Mouse (Mus musculus) thymus, adult 2 months (tissue): Measurements from ENCODE around the gene Zfp119b.

Experiments used
- CTCF ChIP-seq: fragments of 200-500 bp; IDR thresholded peaks from 2 replicates; pipeline ENCODE4 v1.5.1; 2012; ENCODE audit warnings: mild to moderate bottlenecking, control low read depth, low read length, moderate library complexity, borderline replicate concordance; ENCODE audit not compliant: control insufficient read depth, poor library complexity, insufficient read depth; ENCODE audit errors: extremely low read depth
- POLR2A ChIP-seq: fragments of 200-500 bp; IDR thresholded peaks from 2 replicates; pipeline ENCODE4 v1.6.1; 2012; ENCODE audit warnings: mild to moderate bottlenecking, low read length, control low read depth, moderate library complexity; ENCODE audit not compliant: control insufficient read depth, poor library complexity, insufficient read depth; ENCODE audit errors: extremely low read depth

DNA sequence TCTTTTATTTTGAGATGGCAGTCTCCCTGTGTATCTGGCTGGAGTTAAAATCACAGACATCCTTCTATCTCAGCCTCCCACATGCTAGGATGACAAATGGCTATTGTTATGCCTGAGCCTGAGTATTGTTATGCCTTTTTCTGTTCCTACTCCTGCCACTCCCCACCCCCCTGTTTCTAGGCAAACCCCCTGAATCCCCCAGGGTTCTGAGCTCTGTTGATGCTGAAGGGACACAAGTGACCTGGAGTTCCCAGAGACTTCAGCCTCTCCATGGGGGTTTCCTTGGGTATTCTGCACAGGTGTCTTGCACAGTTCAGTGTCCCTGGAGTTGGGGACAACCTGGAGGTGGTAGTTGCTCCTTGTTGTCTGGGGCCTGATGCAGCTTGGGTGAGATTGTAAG, 2.7 kb upstream of the Zfp119b start:
- no peak for TF ChIP-seq CTCF
- no peak for TF ChIP-seq POLR2A
